Mouse (Mus musculus) brown adipose tissue, adult 24 weeks (tissue): ENCODE measurements at regions not wholly inside any gene's neighbourhood (a gene's known extent, or its start where the extent isn't known, plus 50 kb on each side); places are given as distances from the start of the nearest gene placed in this dataset.

Experiments
- H3K27ac ChIP-seq: fragments of 200-500 bp; replicated peaks from 2 replicates; pipeline ENCODE4 v1.5.1; 2012; ENCODE audit warnings: low read depth, mild to moderate bottlenecking, low read length
- H3K4me1 ChIP-seq: fragments of 200-500 bp; 2 replicates; pipeline ENCODE4 v1.6.1; 2012; ENCODE audit warnings: low read length, mixed read lengths; ENCODE audit not compliant: control insufficient read depth, insufficient read depth, insufficient read length
- H3K4me3 ChIP-seq: fragments of 200-500 bp; 2 replicates; pipeline ENCODE4 v1.5.1; 2012; ENCODE audit warnings: low read depth, mild to moderate bottlenecking, low read length, moderate library complexity; ENCODE audit not compliant: insufficient read depth

DNA sequence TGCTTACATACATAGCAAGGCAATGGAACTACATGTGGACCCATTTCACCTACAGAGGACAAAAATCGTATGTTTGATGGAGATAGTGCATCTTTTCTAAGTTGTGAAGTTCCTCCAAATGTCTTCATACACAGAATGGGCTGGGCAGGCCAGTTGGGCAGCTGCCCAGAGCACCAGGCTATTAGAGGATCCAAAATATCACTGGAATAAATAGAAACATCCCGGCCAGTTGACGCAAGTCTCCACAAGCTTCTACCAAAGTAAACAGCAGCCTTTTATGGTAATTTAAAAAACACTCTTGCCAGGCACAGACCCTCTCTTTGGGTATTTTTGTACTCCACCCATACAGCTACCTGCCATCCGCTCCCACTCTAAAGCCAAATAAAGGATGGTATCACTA is 400.9 kb downstream of the H2al1j start:
- Histone ChIP-seq H3K4me1 (no peaks in the 10 kb centered on the region; the same call in 1 of the 2 replicates), H3K4me3 (no peak overlapping the region), H3K27ac (no peak overlapping the region)

DNA sequence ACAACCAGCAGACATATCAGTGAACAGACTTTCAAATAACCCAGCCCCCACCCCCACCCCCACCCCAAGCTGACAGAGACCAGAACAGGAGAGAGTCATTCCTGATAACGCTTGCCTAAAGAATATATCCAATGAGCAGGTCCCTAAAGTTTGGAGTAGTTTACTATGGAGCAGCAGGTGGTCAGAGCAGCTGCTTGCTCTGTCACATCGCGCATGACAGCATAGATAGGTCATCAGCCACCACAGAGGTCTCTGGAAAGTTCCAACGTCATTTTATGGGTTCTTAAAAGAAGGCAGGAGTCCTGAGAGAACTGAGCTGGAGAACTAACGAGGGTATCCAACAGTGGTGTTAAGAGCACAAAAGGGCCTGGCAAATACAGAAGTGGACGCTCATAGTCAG is 402.4 kb downstream of the H2al1j start:
- no peak overlapping the region for H3K4me3 ChIP-seq
- no peak overlapping the region for H3K27ac ChIP-seq
- no peaks in the 10 kb centered on the region for H3K4me1 ChIP-seq

DNA sequence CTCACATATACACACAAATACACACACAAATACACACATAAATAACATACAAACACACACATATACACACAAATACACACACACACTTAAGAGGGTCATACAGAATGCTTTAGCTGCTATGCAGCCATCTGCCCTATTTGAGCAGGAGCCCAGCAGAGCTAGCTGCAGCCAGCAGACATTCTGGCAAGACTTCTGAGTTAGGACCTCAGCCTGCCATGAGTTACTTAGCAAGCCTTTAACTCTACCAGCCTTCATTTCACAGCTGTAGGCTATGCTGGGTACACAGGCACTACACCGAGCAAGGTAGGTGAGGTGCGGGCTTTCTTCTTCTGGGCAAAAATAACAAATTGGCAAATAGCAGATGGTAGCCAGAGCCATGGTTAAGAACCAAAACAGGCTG is 404.7 kb downstream of the H2al1j start:
- no peak overlapping the region for H3K4me3 ChIP-seq
- H3K27ac ChIP-seq: no peak overlapping the region

DNA sequence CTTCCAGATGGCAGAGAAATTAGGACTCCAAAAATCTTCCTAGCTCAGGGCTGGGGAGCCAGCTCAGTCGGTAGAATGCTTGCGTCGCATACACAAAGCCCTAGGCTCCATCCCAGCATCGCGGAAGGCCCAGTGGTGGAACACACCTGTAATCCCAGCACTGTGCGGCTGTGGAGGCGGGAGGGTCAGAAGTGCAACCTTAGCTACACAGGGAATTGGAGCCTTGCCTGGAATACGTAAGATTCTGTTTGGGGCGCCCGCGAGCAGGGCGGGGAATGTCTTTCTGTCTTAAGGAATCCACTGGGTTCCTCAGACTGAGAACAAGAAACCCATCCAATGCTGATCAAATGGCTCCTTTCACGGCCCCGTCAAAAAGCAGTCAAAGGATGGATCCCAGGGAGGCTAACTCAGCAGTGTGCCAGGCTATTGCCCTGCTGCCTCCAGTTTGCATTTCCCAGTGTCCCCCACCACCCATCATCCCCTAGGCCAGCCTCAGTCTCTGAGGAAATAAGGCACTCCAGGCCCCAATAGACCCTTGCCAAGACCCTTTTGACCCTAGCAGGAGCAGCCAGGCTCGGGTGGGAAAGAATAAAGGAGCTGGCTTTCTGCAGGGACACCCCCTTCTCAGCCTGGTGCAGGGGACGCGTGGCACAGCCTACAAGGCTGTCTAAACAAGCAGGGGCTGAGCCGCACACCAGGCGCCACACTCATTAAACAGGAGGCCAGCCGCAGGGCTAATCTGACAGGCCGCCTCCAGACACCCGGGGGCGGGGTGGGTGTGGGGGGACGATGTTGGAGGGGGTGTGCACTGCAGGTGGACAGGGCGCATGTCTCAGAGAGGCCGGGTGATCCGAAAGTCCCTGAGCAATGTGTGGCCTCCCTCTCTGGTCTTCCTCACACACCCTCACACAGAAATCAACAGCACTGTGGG is 407.1 kb downstream of the H2al1j start:
- H3K27ac ChIP-seq: no peak overlapping the region
- H3K4me3 ChIP-seq: no peak overlapping the region
- no peaks in the 10 kb centered on the region for H3K4me1 ChIP-seq

More for the DNA sequence above, 404.7 kb downstream of the H2al1j start:
- H3K4me1 ChIP-seq: no peaks in the 10 kb centered on the region

DNA sequence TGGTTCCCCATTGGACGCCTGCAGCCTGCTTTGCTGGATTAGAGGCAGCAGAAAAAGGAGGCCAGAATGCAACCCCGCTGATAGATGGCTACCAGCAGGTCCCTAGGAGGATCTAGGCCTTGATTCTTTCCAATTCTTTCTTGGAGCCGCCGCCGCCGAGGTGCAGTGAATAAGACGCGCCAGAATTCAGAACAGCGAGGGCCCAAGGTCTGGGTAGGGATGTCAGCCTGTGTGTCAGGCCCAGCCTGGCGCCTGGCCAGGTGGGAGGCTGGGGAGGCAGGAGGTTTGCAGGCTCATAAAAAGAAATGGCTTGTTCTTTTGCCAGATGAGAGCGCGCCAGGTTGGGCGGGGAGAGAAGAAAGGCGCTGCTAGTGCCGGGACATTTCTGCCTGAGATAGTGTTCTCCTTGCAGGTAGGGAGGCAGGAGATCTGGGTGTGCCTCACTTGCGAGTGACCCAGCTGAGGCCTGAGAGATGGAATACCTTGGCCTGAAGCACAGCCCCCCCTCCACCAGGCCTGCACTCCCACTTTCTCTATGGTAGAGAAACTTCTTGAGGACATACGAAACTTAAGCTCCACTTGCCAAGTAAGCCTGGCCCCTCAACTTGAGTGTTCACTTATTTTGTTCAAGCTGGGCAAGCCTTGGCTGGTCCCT is 408.0 kb downstream of the H2al1j start:
- no peak overlapping the region for H3K4me3 ChIP-seq
- H3K27ac ChIP-seq: no peak overlapping the region

DNA sequence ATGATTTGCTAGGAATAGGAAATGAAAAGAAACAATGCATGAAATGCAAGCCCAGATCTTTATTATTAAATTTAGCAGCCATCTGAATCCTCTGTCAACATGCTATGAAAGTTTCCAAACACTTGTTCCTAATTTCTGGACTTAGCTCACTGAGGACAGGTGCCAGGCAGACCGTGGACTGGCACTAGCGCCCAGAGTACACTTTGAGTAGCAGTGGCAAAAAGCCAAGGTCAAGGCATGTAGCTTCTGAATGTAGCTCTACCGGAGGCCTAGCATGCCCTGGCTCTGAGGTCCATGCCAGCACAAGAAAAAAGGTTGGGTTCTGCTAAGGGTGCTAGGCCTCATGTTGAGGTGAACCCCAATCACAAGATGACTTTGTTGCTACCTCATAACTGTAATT is 408.9 kb downstream of the H2al1j start:
- H3K27ac ChIP-seq: no peak overlapping the region

More for the DNA sequence above, 408.0 kb downstream of the H2al1j start:
- no peaks in the 10 kb centered on the region for H3K4me1 ChIP-seq

DNA sequence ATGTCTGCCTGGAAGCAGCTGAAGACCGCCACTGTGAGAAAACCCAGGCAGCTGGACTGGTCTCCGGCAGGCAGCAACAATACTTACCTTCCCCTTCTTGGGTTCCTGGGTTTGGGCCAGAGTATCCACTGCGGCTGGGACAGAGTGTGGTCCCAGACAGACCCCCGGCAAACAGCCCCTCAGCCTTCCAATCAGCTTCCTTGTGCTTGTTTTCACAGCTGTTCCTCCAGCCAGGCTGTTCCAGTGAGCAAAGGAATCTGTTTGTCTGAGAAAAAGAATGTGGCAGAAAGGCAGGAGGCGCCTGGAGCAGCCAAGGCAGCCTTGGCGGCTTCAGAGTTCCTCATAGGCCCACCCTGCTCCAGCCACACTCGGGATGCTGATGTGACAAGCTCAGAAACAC is 411.9 kb downstream of the H2al1j start:
- H3K27ac ChIP-seq: no peak overlapping the region
- no peaks in the 10 kb centered on the region for H3K4me1 ChIP-seq
- no peak overlapping the region for H3K4me3 ChIP-seq

More for the DNA sequence above, 408.9 kb downstream of the H2al1j start:
- no peaks in the 10 kb centered on the region for H3K4me1 ChIP-seq
- no peak overlapping the region for H3K4me3 ChIP-seq

DNA sequence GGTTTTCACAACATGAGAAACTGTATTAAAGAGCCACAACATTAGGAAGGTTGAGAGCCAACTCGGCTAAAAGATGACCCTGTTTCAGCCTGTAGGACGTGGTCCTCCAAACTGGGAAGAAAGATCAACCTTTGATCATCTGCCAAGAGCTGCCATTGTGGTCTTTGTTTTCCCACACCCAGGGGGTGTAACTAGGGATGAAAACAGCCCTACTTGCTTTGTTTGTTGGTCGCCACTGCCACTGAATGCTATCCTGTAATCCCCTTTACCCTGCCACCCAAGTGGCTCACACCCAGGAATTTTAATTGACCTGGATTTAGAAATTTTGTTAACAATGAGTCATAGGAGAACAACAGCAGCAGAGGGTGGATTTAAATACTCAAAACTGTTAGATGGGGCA is 414.2 kb downstream of the Bcor start:
- Histone ChIP-seq H3K27ac (no peak overlapping the region), H3K4me3 (no peak overlapping the region), H3K4me1 (no peaks in the 10 kb centered on the region)

DNA sequence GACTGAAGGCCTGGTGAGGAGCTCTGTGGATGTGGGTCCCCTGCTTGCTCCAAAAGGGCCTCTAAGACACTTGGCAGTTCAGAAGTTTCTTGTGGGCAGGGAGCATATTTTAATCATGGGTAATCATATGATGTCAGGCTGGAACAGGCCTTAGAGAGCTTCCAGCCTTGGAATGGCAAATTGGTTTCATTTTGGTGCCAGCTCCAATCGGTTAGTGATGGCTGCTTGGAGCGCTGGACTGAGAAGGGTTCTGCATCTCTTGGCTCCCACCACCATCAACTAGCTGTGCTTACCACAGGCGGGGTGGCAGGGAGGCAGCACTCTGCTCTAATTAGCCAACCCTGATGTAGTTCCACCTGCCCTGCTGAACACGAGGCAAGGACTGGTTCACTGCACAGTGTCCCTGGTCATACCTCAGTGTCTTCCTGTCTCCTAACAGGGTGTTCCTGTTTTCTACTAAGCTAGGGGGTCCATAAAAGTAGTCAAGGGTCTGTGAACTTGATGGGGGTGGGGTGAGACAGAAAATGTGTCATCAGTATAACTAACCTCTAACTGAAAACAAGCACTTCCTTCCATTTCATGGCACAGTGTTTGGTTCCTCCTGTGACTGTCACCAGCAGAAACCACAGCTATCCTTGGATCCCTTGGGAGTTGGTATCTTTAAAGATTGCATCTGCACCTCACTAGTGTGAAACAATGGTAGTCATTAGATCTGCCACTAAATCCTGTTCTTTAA is 412.6 kb downstream of the Bcor start:
- Histone ChIP-seq H3K27ac (no peak overlapping the region), H3K4me3 (no peak overlapping the region), H3K4me1 (no peaks in the 10 kb centered on the region)

DNA sequence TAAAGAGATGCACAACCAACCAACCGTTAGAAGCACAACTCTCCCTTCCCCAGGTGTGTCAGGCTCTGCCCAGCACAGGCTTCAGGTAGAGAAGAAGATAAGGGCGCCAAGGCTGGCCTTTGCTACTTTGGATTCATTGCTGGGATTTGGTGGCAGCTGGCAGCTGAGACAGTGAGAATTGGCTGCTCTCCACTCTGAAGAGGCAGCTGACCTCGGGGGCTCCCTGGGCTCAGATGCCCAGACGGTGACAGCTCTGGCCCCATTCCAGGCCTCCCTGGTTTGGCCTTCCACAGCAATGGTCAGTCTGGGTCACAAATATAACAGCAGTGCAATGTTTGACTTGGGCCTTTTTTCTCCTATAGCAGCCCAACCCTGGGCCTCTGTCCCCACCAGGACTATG is 411.9 kb downstream of the Bcor start:
- Histone ChIP-seq H3K27ac (no peak overlapping the region), H3K4me3 (no peak overlapping the region), H3K4me1 (peaks cover 2% of the 10 kb centered on the region; the same call in 1 of the 2 replicates)

DNA sequence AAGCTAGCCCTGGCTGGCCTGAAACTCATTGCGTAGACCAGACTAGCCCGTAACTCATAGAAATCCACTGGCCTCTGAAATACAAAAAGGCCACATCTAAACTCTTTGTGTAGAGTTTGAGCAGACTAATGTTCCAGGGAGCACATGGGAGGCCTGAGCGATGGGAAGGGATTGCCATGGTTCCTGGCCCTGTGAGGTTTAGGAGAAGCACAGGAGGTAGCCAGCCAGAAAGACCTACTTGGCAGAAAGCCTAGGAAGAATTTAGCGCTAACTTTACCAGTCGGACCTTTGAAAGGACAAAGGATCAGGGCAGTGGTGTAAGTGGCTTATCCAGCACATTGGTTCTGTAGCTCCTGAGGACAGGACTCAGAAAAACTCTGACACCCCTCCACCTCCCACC is 407.6 kb downstream of the Bcor start:
- H3K4me3 ChIP-seq: no peak overlapping the region
- peaks cover 2% of the 10 kb centered on the region; the same call in 1 of the 2 replicates for H3K4me1 ChIP-seq
- H3K27ac ChIP-seq: no peak overlapping the region

DNA sequence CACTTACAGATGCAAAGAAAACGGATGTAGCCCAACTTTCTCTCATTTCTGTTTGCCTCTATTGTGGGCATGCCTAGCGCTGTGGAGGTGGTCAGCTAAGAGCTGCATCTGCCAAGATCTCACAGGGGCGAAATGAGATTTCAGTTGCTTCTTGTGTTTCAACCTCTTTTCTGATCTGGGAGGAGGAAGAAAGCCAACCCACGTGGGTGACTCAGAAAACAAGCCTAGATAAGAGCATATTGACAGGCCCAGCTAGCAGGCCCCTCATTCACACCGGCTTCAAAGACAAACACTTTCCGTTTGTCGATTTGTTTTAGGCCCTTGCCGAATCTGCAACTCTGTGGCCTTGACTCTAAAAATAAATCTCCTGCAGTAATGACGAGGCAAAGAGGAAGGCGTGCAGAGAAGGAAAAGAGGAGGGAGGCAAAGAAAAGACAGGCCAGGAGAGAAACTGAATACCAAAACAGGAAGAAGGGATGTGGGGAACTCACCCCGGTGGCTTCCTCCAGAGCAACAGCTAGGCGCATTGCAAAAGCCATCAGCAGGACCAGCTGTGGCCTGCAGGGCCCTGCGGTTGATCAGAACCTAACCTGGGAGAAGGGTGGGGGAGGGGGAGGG is 407.1 kb downstream of the Bcor start:
- H3K27ac ChIP-seq: no peak overlapping the region
- no peak overlapping the region for H3K4me3 ChIP-seq
- H3K4me1 ChIP-seq: peaks cover 2% of the 10 kb centered on the region; the same call in 1 of the 2 replicates

DNA sequence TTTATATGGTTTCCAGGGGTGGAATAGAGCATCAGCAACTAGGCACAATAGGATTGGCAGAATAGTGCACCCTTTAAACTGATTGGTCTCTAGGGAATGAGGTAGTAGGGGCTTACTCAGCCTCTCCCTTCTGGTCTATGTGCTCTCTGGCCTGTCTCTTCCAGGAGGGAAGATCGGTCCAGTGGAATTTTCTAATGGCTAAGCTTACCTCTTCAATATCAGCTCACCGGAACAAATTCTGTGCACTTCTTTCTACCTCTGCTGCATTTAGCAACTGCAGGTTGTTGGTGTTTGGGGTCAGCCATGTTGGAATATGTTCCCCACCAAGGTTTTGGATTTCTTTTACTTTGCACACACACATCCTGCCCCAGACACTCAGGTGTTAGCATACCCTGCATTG is 405.1 kb downstream of the Bcor start:
- Histone ChIP-seq H3K27ac (no peak overlapping the region), H3K4me3 (no peak overlapping the region), H3K4me1 (peaks cover 2% of the 10 kb centered on the region; the same call in 1 of the 2 replicates)

DNA sequence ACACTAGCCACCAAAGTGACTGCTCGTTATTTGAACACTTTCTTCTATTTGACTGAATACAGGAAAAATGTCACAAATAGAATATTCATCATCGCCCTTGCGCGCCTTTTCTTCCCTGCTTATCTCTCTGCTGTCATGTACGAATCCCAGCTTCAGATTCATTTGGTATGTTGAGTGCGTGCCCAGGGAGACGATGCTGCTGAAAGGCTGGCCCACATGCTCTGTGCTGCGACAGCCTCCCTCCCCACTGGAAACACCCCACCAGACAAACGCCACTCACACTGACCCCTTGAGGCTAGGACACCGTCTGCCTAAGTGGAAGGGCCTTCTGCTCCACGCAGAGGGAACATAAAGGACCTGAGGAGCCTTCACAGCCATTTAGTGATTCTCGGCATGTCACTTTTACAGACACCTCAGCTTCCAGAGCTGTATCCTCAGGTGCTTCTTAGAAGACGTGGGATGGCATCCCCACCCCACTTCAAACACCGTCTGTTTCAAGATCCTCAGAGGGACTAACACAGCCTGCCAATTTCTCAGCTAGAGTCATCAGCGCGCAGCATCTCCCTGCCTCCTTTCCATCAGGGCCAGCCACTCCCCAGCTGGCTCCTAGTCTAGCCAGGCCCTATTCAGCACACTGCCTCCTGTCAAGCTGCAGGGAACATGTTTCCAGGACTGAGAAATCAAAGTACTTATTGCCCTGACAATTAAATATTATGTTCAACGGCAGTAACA is 396.6 kb downstream of the Bcor start:
- Histone ChIP-seq H3K4me3 (no peak overlapping the region), H3K27ac (no peak overlapping the region), H3K4me1 (no peaks in the 10 kb centered on the region)
